Mouse (Mus musculus) intestine, postnatal 0 days (tissue): ENCODE data around the gene Sox6. TPM values are rescaled to one million over a fixed set of nuclear protein-coding genes. Genes with fewer than 3 reads are reported as not detected.

Experiments
- ATAC-seq: fragments of 200-750 bp; cut with Nextera tagmentation; 2 replicates; pipeline ENCODE4 v1.8.0; 2017; ENCODE audit warnings: mild to moderate bottlenecking, moderate TSS enrichment, moderate library complexity
- H3K27ac ChIP-seq: fragments of 300-500 bp; sonication (generic); 2 replicates; pipeline ENCODE4 v1.5.1; 2014; ENCODE audit warnings: mild to moderate bottlenecking, low read depth, low read length, moderate library complexity
- H3K27me3 ChIP-seq: fragments of 300-500 bp; sonication (generic); replicated peaks from 2 replicates; pipeline ENCODE4 v1.6.1; 2014; ENCODE audit warnings: low read length, mixed read lengths; ENCODE audit not compliant: control insufficient read depth, insufficient read depth
- H3K36me3 ChIP-seq: fragments of 300-500 bp; sonication (generic); 2 replicates; pipeline ENCODE4 v1.6.1; 2014; ENCODE audit warnings: mild to moderate bottlenecking, moderate library complexity; ENCODE audit not compliant: control insufficient read depth, insufficient read depth
- H3K4me1 ChIP-seq: fragments of 300-500 bp; sonication (generic); replicated peaks from 2 replicates; pipeline ENCODE4 v1.6.1; 2014; ENCODE audit warnings: antibody characterized with exemption, low read length, mixed read lengths; ENCODE audit not compliant: control insufficient read depth, insufficient read depth
- H3K4me2 ChIP-seq: fragments of 300-500 bp; sonication (generic); replicated peaks from 2 replicates; pipeline ENCODE4 v1.6.1; 2014; ENCODE audit warnings: low read depth, mild to moderate bottlenecking, moderate library complexity
- H3K4me3 ChIP-seq: fragments of 300-500 bp; sonication (generic); 2 replicates; pipeline ENCODE4 v1.5.1; 2014; ENCODE audit warnings: low read depth, low read length
- H3K9ac ChIP-seq: fragments of 300-500 bp; sonication (generic); 2 replicates; pipeline ENCODE4 v1.6.1; 2014; ENCODE audit warnings: mild to moderate bottlenecking, low read depth, low read length
- H3K9me3 ChIP-seq: fragments of 300-500 bp; sonication (generic); 2 replicates; pipeline ENCODE4 v1.6.1; 2016; ENCODE audit warnings: mixed run types; ENCODE audit not compliant: control insufficient read depth
- CTCF ChIP-seq: sonication (generic); IDR thresholded peaks from 2 replicates; pipeline ENCODE4 v1.5.1; 2016; ENCODE audit warnings: low read depth, mild to moderate bottlenecking, control low read depth, antibody characterized with exemption, moderate library complexity
- WGBS: fragments of 180-500 bp; shearing (Covaris S2); extraction: QIAGEN DNeasy Blood & Tissue Kit; methylation state at CpG from one replicate; pipeline ENCODE4 v1.1.7; 2014; 5-methylcytosine and 5-hydroxymethylcytosine counted together
- polyA plus RNA-seq: library from polyadenylated mRNA; unstranded; fragments of >200 nt; fragmentation: Nextera tagmentation; extraction: Ambion mirVana; gene quantifications from 2 replicates; pipeline ENCODE4 v1.2.1, GENCODE M21; 2015

Gene Sox6
- polyA plus RNA-seq, 1 experiment from 2014 or later, result 21.6 TPM

DNA sequence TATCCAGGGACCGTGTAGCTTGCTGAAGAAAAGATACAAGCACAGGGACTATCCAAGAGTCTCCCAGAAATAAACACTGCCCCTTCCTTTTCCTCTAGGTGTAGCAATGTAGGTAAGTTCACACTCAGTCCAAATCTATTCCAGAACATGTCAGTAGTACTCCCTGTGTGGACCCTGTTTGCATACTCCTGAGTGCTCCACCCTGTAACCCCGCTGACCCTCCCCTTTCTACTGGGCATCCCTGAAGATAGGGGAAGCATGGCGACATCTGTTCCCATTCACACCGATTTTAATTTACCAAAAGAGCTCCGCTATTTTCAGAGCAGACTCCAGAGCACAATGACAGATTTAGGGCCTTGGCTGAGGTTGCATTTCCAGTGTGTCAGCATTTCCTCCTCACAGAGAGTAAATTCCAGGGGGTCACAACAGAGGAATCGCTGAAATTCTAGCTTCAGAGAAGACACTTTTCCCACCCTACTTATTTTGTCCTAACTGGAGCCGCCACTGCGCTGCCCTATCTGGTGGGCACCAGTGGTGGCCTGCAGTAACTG is 288.2 kb downstream of the Sox6 start:
- TF ChIP-seq CTCF, result no peak
- H3K4me3 ChIP-seq, result no peak overlapping the region
- no peak overlapping the region for H3K9ac ChIP-seq
- H3K4me2 ChIP-seq, result no peak overlapping the region
- 51% methylated on average over 8 of the region's 8 CpGs for WGBS
- H3K9me3 ChIP-seq, result no peaks in the 10 kb centered on the region
- no peak for ATAC-seq
- H3K27me3 ChIP-seq, result no peaks in the 10 kb centered on the region
- H3K36me3 ChIP-seq, result no peaks in the 10 kb centered on the region
- H3K4me1 ChIP-seq, result 0 out of 2 replicates have a peak, but pooled peaks cover 3% of the 10 kb centered on the region
- H3K27ac ChIP-seq, result no peak overlapping the region

DNA sequence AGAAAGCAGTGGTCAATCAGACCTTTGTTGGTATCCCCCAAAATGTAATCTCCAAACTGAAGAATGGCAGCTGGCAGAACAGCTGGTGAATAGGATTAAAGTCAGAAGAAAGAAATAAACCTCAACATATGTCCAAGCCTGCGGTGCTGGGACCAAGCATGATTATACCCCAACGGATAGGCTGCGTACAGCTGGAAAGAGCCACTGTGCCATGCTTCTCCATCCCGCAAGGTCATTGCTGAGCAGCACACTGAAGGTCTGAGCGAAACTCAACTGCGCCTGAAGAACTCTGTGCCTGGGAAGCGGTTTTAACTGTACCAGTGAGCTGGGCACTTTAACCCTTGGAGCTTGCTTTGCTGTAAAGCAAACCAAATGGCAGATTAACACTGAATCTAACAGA is 291.1 kb downstream of the Sox6 start:
- Histone ChIP-seq H3K9ac (no peak overlapping the region), H3K36me3 (no peaks in the 10 kb centered on the region), H3K4me1 (0 out of 2 replicates have a peak, but pooled peaks cover 3% of the 10 kb centered on the region), H3K27ac (no peak overlapping the region), H3K27me3 (no peaks in the 10 kb centered on the region), H3K9me3 (no peaks in the 10 kb centered on the region), H3K4me2 (no peak overlapping the region), H3K4me3 (no peak overlapping the region)
- ATAC-seq, result no peak
- TF ChIP-seq CTCF, result no peak
- WGBS, result 69% methylated on average over 7 of the region's 7 CpGs

DNA sequence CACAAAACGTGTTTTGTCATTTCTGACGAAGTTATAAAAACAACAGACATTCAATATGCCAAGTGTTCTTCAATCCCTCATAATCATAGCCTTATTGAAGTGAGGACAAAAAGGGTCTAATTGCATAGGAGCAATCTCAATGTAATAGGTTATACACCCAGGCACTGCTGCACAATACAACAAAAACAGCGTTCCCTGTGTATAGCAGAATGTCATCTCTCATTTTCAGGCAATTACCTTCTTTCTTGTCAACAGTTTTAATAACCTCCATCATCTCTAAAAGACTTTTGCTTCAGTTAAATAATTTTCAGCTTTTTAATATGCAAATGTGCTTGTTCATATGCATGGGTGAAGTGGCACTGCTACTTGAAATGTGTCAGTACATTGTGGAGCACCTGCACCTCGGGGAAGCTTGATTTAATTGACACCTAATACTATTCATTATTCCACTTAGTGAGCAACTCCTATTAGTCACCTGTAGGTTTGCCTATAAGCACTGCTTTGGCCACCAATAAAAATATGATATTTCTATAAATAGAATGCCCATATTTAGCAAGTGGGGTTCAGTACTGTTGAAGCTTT is 292.8 kb downstream of the Sox6 start:
- H3K27me3 ChIP-seq, result no peaks in the 10 kb centered on the region
- no peak overlapping the region for H3K9ac ChIP-seq
- no peak overlapping the region for H3K27ac ChIP-seq
- H3K4me2 ChIP-seq, result no peak overlapping the region
- no peak overlapping the region for H3K4me3 ChIP-seq
- 0 out of 2 replicates have a peak, but pooled peaks cover 3% of the 10 kb centered on the region for H3K4me1 ChIP-seq
- no peaks in the 10 kb centered on the region for H3K36me3 ChIP-seq
- TF ChIP-seq CTCF, result no peak
- WGBS, result 83% methylated on average over 4 of the region's 4 CpGs
- no peak for ATAC-seq
- H3K9me3 ChIP-seq, result no peaks in the 10 kb centered on the region

DNA sequence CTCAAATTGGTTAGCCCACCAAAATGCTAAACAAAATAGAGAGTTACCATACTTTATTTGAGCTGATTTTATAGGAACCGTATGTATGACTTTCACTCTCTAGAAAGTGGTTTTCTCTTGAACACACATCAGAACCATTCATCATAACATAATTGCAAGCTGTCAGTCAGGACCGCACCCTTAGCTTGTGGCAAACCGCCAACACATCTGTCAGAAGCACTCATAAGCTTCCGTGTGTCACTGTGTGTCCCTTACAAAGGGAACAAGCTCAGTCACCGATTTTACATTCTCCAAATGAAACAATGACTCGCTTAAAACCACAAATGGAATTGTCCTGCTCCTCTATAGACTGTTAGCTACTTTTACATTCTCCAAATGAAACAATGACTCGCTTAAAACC is 304.5 kb downstream of the Sox6 start:
- Histone ChIP-seq H3K27ac (no peak overlapping the region), H3K4me1 (no peaks in the 10 kb centered on the region), H3K9ac (no peak overlapping the region), H3K9me3 (no peaks in the 10 kb centered on the region), H3K36me3 (no peaks in the 10 kb centered on the region), H3K4me2 (no peak overlapping the region), H3K27me3 (no peaks in the 10 kb centered on the region), H3K4me3 (no peak overlapping the region)
- WGBS, result 42% methylated on average over 7 of the region's 7 CpGs
- ATAC-seq, result no peak
- no peak for TF ChIP-seq CTCF

GRCm38 (mm10) chr7:115732824-115733223 is 305.8 kb downstream of the Sox6 start:
- WGBS, result 43% methylated on average over 1 of the region's 1 CpGs
- Histone ChIP-seq H3K27me3 (no peaks in the 10 kb centered on the region), H3K27ac (no peak overlapping the region), H3K9me3 (no peaks in the 10 kb centered on the region), H3K9ac (no peak overlapping the region), H3K4me1 (no peaks in the 10 kb centered on the region), H3K4me3 (no peak overlapping the region), H3K4me2 (no peak overlapping the region), H3K36me3 (no peaks in the 10 kb centered on the region)
- ATAC-seq, result no peak
- no peak for TF ChIP-seq CTCF

DNA sequence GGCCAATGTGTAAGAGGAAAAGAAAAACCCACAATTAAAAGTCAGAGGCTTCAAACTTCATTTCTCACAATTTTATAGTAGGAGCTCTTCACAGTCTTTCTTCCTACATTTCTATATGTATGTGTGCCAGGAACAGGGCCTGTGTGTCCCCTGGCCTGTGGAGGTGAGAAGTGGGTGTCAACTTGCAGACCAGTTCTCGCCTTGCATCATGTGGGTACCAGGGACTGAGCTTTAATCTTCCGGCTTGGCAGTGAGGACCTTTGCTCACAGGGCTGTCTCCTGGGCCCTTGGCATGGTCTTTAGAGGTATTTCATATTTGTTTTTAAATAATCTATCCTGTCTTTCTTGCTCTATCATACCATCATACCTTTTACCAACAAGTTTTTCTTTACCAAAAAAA is 311.8 kb downstream of the Sox6 start:
- Histone ChIP-seq H3K36me3 (no peaks in the 10 kb centered on the region), H3K27me3 (no peaks in the 10 kb centered on the region), H3K27ac (no peak overlapping the region), H3K4me1 (no peaks in the 10 kb centered on the region), H3K9me3 (no peaks in the 10 kb centered on the region), H3K4me3 (no peak overlapping the region), H3K4me2 (no peak overlapping the region), H3K9ac (no peak overlapping the region)
- no peak for ATAC-seq
- 83% methylated on average over 2 of the region's 2 CpGs for WGBS
- no peak for TF ChIP-seq CTCF
